Mouse (Mus musculus) cortical plate, adult 2 months (tissue): ENCODE data around the gene Ctu1.

Experiments used
- CTCF ChIP-seq: fragments of 200-500 bp; IDR thresholded peaks from 2 replicates; pipeline ENCODE4 v1.5.1; 2011; ENCODE audit warnings: mild to moderate bottlenecking, control low read depth, low read length; ENCODE audit not compliant: insufficient read depth; ENCODE audit errors: extremely low read depth
- POLR2A ChIP-seq: fragments of 200-500 bp; IDR thresholded peaks from 2 replicates; pipeline ENCODE4 v1.6.1; 2011; ENCODE audit warnings: mild to moderate bottlenecking, low read length, control low read depth; ENCODE audit not compliant: insufficient read depth; ENCODE audit errors: extremely low read depth

DNA sequence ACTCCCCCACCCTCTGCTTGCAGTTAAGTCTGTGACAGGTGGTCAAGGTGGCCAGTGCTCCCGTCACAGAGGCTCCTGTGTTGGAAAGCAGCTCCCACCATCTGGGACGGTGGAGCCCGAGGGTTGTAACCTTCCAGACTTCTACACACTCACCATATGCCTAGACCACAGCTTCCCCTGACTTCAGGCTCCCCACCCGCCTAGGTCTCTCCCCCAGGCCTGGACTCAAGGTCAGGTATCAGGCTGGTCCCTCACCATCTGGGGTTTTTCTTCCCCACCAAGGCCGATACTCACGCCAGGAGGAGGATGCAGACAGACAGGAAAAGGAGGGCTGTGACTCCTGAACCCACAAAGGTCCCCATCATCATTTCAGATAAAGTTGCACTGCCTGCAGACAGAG is 15.6 kb upstream of the Ctu1 start:
- no peak for TF ChIP-seq CTCF
- no peak for TF ChIP-seq POLR2A
